Mouse (Mus musculus): ENCODE results near the gene Smox.

The Smox gene

DNA sequence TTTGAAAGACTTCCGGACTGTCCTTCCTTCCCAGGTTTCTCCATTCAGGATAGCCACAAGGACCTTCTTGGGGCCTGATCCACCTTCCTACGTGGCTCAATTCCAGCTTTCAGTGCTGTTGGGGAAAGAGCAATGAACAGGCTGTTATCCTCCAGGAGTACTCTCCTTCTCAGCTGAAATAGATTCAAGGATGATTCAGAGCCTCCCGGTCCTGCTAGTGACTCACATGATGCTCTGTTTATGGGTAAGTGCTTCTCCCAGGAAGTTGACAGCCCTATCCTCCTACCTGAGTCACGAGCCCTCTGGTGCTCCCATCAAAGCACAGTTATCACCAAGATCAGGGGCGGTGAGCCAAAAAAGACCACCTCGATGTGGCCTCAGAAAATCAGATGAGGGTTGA, 7.1 kb upstream of the Smox start:
- no peak for DNase-seq (ENCODE audit: low spot score in 2 of 2)

DNA sequence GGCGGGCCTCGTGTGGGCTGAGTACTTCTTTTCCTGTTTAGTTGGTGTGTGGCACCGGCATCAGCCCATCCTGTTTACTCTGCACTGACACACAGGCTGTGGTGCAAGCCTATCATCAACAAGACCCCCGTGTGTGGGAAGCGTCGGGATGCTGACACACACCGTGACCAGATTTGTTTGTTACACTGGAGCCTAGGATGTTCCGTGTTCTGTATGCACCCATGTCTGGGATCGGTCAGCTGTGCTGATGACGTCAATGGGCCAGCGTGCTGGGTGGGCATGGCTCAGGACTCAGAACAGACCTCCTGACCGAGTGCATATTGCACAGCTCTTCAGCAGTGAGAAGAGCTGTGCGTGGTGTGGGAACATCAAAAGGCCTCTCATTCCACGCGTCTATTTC, 6.2 kb upstream of the Smox start:
- no peak for DNase-seq (ENCODE audit: low spot score in 2 of 2)

DNA sequence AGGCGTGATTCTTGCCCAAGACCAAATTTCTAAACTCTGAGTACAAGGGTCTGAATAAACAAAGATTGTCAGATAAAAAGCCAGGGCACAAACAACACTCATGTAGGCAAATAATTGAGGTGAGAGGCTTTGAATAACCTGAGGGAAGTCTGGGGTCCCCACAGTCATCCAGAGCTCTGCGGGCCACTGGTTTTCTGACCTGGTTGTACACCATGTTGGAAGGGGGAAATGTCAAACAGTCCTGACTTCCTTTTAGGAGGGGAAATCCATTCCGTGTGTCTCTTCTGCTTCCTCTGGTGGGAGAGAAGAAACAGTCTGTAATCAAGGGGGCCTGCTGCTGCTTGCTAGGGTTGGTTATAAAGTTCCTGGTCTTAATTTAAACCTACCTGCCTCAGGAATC, 5.2 kb upstream of the Smox start:
- DNase-seq (ENCODE audit: low spot score in 2 of 2), result no peak

DNA sequence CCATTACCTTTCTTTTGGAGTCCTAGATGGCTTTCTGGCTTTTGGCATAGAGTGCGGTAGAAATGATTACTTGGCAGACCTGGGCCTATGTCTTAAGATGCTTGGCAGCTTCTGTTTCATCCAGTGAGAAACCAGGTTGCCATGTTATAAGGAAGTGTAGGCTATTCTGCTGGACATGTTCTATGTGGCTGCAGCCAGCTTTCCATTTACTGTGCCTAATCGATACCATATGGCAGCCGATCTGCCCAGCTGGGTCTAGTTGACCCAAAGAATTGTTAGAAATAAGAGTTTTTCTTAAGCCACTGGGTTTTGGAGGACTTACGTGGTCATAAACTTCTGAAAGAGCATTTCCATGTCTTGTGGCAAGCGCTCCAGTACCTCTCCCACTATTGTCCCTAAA, 4.0 kb upstream of the Smox start:
- DNase-seq (ENCODE audit: low spot score in 2 of 2), result no peak

DNA sequence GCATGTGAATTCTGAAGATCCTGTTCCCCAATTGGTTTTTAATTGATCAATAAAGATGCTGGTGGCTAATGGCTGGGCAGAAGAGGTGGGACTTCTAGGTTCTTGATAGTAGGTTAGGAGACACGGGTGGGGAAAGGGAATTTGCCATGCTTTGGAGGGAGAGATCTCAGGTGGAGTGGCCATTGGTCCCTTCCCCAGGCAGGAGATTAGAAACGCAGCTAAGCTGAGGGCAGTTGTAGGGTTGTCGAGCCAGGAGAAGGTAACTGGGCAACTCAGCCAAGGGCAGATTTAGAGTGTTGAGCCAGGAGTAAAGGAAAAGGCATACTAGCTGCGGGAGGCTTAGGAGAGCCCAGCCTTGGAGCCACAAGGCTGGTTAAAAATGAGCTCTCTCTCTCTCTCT, 3.0 kb upstream of the Smox start:
- DNase-seq (ENCODE audit: low spot score in 2 of 2), result no peak

DNA sequence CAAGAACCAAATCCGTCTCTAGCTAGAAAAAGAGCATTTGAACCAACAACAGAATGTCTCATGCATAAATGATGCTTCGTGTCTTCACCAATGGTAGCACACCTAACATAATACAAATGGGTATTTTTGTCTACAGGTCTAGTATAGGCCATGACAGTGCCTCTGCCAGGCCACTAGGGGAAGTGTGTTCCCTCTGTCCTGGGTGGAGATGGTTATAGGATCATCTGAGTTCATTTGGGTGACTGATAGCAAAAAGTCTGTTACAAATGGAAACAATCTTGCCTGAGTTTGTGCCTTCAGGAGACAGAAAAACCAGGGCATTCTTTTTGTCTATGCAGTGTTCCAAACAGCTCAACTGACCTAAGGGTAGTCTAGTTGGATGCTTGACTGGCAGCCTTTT, 2.4 kb upstream of the Smox start:
- no peak for DNase-seq (ENCODE audit: low spot score in 2 of 2)

DNA sequence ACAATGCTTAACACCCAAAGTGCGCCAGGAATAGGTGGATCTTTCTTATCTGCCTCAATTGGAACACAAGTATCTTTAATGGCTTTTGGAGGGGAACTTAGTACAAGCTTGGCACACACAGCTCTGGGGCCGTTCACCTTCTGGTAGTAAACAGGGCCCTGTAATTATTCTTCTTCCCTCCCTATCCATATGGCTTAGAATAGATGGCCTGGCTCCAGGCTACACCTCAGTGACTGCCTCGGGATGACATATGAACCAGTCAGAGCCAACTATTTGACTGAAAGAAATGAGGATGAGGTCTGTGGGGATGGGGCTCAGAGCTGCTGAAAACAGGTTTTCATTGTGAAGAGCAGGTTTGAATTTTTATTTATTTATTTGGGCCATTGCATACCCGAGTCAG, 1.7 kb upstream of the Smox start:
- no peak for DNase-seq (ENCODE audit: low spot score in 2 of 2)

DNA sequence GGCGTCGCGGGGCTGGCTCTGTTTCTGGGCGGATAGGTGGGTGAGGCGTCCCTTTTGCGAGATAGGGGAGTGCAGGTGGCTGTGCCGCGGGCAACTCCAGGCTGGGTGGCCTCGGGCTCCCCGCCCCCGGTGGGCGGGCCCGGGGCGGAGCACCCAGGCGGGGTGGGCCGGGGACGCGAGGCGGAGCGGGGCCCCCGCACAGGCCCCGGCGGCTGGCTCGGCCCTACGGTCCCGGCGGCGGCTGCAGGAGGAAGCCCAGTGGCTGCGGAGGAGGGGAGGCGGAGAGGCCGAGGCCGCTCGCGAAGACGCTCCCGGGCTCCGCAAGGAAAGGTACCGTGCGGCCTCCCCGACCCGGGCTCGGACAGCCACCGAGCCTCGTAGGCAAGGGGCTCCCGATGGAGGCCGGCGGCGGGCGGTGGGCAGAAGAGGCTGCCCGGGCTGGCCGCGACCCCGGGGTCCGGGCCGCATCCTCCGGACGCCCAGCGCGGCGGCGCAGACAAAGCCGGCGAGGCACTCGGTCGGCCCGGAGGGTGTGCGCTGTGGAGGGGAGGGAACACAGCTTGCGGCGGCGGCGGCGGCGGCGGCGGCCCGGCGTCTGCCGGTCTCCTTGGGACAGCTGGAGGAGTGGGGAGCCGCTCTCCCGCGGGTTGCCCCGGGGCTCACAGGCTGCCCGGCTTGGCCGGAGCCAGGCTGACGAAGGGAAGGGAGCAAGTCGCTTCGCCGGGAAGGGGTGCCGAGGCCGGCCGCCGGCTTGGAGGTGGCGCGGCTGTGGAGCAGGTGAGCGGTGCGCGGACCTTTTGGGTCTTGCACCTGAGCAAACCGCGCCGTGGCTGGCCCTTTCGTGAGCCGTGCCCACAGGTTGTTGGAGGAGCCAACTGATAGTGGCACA, 655 bp downstream of the Smox start:
- peak; percentile 63 to 71 for DNase-seq (ENCODE audit: low spot score in 2 of 2)

DNA sequence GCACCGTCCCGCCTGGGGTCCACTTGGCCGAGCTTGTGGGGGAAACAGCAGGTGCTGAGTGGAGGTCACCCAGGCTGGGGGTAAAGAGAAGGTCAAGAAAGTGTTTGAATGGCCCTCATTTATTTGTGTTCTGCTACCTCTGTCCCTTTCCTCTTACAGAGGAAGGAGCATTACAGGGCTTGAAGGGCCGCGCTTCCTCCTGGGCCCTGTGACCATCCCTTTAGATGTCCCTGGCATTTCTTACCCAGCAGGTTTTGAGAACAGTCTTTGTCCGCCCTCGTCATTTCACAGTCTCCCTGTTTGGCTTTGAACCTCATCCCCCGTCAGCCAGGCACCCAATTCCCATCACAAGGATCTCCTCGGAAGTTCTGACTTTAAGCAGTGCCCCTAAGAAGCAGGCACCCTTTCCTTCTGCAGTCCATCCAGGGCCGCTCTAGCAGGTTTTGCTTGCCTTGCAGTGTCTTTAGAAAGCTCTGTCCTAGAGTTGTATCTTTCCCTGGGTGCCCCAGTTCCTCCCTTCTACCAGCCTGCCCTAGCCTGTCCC, 1.4 kb downstream of the Smox start:
- no peak for DNase-seq (ENCODE audit: low spot score in 2 of 2)

DNA sequence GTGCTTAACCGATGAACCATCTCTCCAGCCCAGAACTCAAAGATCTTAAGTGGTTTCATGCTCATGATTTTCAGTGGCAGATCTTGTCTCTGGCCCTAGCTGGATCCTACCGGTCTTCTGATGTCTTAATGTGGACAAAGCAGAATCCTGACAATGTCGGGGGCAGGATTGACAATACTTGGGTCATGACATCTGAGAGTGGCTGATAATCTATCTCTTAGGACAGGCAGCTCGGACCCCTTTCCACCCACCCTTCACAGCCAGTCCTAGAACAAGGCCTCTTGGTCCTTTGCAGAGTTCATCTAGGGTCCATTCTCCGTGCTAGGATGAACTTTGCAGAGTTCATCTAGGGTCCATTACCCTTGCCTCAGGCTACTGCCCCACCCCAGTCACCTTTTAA, 2.1 kb downstream of the Smox start:
- DNase-seq (ENCODE audit: low spot score in 2 of 2), result no peak

DNA sequence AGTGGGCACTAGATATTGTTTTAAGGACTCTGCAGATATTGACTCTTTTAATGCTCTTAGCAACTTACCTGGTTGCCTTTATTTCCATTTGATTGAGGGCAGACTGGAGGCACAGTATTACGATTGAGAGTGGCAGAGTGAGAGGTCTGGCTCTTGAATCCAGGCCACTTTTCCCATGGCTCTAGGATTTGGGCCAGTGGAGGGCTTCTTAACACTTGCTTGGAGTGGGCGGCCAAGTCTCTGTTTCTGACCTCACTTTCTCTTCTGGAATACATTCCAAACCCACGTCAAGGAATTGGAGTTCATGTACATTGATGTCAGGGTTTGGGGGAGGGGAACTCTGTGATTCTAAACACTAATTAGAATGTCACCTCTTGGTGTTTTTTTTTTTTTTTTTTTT, 4.0 kb downstream of the Smox start:
- no peak for DNase-seq (ENCODE audit: low spot score in 2 of 2)

DNA sequence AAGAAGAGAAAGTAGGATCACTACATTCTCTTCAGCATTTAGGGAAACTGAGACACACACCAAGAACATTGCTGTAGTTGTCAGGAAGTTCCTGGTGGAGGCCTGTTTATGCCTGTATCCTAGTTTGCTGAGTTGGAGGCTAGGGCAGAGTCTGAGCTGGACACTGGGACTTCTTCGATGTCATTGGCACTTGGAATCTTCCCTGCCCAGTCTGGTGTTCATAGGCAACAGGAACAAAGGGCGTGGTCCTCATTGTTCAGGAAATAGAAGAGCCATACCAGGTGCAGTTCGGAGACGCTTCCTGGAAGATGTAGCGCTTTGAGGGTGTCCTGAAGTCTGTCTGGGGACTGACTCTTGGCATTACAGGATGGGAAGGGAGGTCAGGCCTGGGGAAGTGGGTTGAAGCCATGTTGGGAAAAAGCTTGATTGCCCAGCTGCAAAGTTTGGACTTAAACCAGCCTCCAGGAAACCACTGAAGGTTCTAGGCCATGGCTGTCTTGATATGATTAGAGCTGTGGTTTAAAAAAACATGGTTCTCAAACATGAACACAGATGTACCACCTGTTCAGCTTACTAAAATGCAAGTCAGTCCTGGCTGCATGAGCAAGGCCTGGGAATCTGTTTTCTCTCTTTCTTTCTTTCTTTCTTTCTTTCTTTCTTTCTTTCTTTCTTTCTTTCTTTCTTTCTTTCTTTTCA, 5.0 kb downstream of the Smox start:
- no peak for DNase-seq (ENCODE audit: low spot score in 2 of 2)

DNA sequence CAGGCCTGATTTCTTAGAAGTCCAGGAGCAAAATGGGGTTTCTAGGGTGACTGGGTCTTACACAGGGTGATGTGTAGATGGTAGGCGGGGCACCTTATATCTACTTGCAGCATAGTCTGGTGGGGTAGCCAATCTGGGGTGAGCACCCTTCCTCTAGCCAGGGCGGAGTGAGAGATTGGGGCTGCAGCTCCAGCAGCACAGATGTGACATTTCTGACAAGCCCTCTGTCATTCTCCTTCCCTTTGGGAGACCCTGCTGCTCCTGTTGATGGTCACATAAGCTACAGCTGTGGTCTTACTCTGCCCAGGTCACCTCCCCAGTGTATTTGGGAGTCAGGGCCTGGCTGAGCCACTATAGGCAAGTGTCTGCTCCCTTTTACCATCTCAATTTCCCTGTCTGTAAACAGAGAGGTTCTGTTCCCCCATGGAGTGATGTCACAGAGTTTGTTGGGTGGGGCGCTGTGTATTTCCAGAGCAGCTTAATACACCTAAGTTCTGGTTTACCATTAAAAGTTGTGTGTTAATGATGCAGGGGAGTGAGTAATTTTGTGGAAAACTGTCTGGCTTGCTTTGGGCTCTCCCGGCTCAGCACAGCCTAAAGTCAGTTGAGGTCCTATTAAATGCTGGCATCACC, 6.0 kb downstream of the Smox start:
- no peak for DNase-seq (ENCODE audit: low spot score in 2 of 2)

DNA sequence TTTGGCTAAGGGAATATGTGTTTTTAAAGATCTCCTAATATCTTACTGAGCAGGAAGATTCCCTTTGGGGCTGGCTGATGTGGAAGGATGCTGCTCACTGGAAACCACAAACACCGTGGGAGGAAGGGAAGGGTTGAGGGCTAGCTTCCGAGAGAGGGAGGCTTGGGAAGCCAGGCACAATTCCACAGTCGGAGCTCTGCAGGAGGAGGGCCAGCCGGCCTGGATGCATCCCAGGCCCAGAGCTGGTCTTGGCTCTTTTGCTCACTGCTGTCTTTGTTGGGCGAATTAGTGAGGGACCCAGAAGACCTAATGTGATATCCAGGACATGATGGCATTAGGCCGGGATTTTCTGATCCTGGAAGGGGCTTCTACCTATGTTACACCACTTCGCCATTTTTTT, 6.9 kb downstream of the Smox start:
- DNase-seq (ENCODE audit: low spot score in 2 of 2), result no peak

DNA sequence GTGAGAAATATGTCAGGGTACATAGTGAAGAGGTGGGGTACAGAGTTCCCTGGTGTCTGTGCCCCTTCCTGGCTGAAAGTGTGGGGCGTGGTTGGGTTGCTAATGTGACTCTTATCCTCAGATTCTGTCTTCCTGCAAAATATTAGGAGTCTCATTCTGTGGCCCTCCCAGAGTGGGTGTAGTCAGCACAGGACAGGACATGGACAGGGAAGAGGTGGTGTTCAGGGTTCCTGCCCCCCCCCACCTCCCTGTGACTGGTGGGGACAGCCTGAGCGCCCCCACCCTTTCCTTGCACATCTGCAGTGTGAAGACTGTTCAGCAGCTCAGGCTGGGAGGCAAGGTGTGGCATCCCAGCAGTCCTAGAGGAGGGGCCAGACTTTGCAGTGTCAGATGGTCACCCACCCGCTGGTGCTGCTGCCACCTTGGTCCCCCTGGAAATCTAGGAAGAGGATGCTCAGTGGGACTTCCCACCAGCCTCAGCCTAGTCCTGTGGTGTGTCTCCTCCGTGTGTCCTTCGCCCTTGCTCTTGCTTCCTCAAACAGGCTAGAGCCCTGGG, 8.1 kb downstream of the Smox start:
- no peak for DNase-seq (ENCODE audit: low spot score in 2 of 2)

DNA sequence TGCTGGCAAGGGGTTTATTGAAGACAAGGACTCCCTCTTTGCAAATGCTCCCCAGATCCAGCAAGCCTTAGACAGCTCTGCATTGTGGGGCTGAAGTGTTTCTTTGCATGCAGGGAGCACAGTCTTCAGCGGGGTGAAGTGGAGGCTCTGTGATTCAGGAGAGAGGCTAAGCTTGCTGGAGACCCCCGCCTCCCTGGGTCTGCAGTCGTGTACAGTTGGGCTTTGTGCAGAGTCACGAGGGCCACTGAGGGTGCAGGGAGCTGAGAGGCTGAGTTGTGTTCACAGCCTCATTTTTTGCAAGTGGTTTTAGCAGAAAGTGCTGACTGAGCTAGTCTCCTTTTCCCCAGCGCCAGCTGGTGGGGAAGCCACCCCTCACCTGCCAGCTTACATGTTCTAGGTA, 10.6 kb downstream of the Smox start:
- no peak for DNase-seq (ENCODE audit: low spot score in 2 of 2)

DNA sequence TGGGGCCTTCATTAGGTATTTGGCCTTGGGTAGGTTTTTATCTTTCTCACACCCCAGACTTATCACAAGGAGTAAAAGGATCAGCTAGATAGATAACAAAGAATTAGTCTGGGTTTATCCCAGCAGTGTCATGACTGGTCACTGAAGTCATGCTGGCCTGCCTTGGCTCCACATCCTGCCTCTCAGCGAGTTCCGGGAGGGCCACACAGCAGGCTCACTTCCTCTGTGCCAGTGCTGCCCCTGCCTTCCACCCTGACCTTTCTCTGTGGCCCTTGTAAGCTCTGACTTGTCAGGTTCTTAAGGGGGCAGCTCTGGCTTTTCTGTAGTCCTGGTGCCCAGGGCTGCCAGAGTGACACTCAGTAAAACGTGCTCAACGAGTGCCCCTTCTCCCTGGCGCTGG, 11.3 kb downstream of the Smox start:
- DNase-seq (ENCODE audit: low spot score in 2 of 2), result no peak

DNA sequence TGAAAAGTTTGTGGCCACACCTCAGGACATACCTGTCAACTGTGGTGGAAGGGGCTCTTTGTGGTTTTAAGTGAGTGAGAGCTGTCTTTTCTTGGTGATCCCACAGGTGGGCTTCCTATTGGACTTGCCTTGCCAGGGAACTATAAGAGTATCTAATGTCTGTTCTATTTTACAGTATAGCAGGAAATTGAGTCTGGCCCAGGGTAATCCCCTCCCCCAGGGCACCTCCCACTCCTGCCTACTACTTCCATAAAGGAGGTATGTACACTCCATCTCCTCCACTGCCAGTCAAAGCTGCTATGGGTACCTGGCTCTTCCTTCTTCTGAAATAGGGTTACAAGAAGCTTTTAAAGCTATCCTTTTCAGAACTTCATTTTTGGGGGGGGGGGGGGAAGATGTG, 14.1 kb downstream of the Smox start:
- DNase-seq (ENCODE audit: low spot score in 2 of 2), result no peak

DNA sequence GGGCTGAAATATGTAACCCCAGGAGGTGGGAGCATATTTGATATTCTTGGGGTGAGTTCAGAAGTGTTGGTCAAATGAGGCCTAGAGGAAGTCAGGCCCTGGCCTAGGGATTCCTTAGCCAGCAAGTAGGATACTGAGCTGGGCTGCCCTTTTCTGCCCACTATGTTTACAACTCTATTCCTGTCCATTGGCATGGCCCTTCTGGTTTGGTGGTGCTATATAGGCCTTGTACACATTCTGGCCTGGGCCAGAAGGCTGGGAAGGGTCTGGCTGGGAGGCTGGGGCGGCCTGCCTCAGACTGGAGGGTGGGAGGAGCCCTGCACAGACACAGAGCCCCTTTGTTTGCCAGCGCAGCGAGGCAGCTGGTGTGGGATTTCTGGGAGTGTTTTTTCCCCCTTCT, 15.1 kb downstream of the Smox start:
- no peak for DNase-seq (ENCODE audit: low spot score in 2 of 2)

DNA sequence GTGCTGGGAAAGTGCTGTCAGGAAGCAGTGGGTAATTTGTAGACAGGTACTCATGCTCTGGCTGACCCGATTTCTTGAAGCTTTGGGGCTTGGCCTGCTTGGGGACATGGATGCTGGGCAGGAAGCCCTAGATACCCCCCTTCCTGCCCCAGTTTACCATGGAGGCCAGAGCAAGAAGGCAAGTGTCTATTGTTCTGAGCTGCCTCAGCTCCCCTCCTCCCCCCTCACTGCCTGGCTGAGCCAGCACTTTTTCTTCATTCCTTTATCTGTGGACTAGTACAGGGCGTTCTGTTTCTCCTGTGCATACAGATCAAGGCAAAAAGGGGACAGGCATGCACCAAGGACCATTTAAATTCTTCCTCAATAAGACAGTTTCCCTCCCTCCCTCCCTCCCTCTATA, 17.2 kb downstream of the Smox start:
- no peak for DNase-seq (ENCODE audit: low spot score in 2 of 2)

DNA sequence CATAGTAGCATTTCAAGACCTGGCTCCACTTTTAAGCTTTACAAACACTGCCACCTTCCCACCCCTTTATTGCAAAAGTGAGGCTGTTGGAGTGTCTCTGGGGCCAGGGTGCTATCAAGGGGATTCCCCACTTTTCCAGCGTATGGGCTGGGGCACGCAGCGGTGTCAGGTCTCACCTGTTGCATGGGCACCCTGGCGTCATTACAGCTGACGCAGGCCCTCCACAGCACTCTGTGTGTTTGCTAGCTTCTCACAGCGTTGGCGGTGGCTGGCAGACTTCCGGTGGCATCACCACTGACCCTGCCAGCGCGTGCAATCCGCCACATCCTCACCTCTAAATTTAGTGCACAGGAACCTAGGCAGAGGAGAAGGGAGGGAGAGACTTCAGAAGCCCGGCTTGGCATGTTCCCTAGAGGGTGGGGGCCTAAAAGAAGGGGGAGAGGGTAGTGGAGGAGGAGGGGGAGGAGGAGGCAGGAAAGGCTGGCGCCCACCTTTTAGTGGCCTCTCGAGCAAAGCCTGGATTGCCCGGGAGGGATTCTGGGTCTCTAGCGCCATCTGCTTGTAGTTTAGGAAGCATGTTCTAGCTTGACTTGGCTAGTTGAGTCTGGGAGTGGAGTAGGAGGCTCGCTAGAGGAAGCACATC, 18.5 kb downstream of the Smox start:
- peak; percentile 93 to 96 for DNase-seq (ENCODE audit: low spot score in 2 of 2)

DNA sequence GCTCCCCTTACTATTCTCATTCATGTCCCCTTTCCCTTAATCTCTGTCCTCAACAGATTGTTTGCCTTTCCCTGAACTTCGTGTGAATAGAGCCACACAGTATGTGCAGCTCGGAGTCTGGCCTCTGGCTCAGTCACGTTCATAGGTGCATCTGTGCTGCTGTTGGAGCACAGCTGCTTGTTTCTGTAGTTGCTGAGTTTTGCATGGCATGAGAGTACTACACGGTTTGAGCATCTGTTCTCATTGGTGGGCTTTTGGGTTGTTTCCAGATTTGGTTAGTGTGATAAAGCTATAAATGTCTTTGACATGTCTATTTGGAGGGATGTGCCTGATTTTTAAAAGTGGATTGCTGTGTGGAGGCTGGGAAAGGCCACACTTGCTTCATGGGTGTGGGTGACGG, 19.2 kb downstream of the Smox start:
- DNase-seq (ENCODE audit: low spot score in 2 of 2), result no peak
